Mouse (Mus musculus): ENCODE data around the gene Npb. TPM values are rescaled to one million over a fixed set of nuclear protein-coding genes. Genes with fewer than 3 reads are reported as not detected.

Npb gene
- polyA plus RNA-seq, 1 experiment, result not detected

DNA sequence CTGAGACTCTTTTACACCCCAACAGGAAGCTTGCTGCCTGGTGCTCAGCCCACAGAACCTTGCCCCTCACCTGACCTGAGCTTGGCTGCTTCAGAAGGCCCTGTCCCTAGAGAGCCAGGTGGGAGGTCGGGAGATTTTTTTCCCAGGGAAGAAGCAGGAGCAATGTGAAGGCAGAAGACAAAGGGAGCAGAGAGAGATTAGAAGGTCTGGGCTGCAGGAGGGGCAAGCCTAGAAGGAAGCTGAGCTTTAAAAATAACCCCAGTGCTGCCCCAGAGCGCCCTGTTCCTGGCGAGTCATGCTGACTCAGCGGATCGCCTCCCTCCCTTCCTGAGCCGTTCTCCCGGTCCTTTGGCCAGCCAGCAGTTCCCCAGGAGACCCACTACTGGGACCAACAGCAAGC lies 21.6 kb downstream of the Npb start:
- TF ChIP-seq POLR2A (IDR thresholded peaks at IDR 0.05; ENCODE audit: low read depth, low read length) (no peak), CTCF (IDR thresholded peaks at IDR 0.05; ENCODE audit: borderline replicate concordance, insufficient read depth, low read length) (no peak)
- H3K4me3 ChIP-seq (ENCODE audit: insufficient read depth, low read length), result no peak overlapping the region; the same call in 1 of the 2 replicates
- H3K27ac ChIP-seq (ENCODE audit: insufficient read depth, low read length), result peak overlapping the region; percentile 90
- peaks cover 8% of the 10 kb centered on the region; the same call in 1 of the 2 replicates for H3K4me1 ChIP-seq (ENCODE audit: control insufficient read depth, insufficient read depth, low read length)

DNA sequence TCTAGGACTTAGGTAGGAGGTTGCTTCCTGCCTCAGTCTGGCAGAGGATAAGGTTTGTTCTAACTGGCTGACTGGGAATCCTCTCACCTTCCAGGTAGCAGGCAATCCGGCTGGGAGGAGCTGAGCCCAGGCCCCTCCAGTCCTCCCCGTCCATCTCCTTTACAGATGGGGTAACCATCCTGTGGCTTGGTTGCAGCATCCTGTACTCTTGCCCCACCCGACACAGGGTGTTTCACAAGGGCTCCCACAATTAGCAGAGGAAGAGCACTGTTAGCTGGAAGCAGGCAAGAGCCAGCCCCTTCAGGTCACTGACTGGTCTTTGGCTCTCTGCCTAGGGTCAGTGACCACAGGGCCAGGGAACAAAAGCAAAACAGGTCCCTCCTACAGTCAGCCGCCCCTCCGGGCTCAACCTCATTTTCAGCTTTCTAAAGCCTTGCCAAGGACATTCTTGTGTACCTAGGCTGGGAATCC lies 22.2 kb downstream of the Npb start:
- peak overlapping the region; percentile 90 for H3K27ac ChIP-seq (ENCODE audit: insufficient read depth, low read length)
- no peak for TF ChIP-seq POLR2A (IDR thresholded peaks at IDR 0.05; ENCODE audit: low read depth, low read length)
- TF ChIP-seq CTCF (IDR thresholded peaks at IDR 0.05; ENCODE audit: borderline replicate concordance, insufficient read depth, low read length), result no peak
- no peak overlapping the region; the same call in 1 of the 2 replicates for H3K4me3 ChIP-seq (ENCODE audit: insufficient read depth, low read length)
- peaks cover 8% of the 10 kb centered on the region; the same call in 1 of the 2 replicates for H3K4me1 ChIP-seq (ENCODE audit: control insufficient read depth, insufficient read depth, low read length)

DNA sequence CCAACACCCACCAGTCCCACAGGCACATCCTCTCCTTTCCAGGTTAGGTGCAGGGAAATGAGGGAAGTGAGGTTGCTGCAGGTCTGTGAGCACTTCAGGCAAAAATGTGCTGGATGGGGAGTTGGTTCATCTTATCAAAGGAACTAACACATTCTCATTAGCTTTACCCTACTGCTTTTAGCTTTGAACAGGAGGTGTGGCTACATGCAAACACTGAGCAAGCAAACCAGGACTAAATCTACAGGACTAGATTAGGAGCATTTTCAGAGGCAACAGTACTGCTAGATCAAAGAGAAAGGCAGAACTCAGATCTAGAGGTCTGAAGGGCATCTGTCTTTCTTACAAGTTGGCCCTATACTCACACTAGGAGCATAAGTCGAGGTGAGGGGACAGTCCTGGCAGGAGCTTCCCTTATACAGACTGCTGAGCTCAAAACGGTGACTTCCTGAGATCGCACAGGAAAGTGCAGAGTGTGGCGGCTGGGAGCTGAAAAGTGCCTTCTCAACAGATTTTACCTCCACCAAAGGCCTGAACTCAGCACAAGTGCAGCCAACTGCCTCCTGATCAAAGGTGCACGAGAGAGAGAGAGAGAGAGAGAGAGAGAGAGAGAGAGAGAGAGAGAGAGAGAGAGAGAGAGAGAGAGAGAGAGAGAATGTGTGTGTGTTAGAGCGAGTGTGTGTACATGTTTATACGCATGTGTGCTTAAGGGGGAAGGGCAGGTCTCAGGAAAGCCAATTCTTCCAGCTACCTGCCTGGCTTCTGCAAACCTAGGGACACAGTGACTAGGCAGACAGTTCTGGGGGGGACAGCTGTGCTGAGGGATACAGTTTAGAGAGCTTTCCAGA lies 22.8 kb downstream of the Npb start:
- Histone ChIP-seq H3K4me3 (ENCODE audit: insufficient read depth, low read length) (peak overlapping the region; percentile 75), H3K27ac (ENCODE audit: insufficient read depth, low read length) (peak overlapping the region; percentile 90), H3K4me1 (ENCODE audit: control insufficient read depth, insufficient read depth, low read length) (peaks cover 8% of the 10 kb centered on the region; the same call in 1 of the 2 replicates)
- TF ChIP-seq CTCF (IDR thresholded peaks at IDR 0.05; ENCODE audit: borderline replicate concordance, insufficient read depth, low read length), result no peak
- TF ChIP-seq POLR2A (IDR thresholded peaks at IDR 0.05; ENCODE audit: low read depth, low read length), result no peak

DNA sequence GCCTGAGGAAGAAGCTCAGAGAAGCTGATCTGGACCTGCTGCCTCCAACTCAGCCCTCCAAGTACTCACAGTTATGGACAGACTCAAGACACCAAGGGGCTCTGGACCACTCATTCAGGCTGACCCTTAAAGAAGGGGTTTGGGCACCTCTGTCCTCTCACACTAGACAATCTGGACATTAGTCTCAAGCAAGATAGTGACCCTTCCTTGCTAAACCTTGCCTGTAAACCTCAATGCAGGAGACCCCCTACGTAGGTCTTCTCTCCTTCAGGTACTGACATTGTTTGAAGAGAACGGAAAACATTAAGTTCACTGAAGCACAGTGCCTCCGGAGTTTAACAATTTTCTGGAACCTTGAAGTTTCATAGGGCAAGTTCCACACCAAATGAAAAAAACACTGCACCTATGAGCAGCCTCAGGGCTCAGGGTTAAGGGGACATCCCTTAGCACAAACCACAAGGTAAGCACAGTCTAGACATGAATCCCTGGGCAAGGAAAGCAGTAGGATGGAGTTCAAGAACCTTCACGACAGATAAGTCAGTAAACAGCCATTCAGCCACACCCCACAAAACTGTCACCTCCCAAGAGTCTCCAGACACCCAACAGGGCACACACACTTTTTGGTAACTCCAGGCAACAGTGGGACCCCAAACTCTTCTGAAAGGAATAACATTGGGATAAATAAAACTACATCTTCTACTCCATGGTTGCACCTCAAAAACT lies 23.6 kb downstream of the Npb start:
- TF ChIP-seq POLR2A (IDR thresholded peaks at IDR 0.05; ENCODE audit: low read depth, low read length), result no peak; the same call in 1 of the 2 replicates
- TF ChIP-seq CTCF (IDR thresholded peaks at IDR 0.05; ENCODE audit: borderline replicate concordance, insufficient read depth, low read length), result no peak
- Histone ChIP-seq H3K4me1 (ENCODE audit: control insufficient read depth, insufficient read depth, low read length) (peaks cover 8% of the 10 kb centered on the region; the same call in 1 of the 2 replicates), H3K4me3 (ENCODE audit: insufficient read depth, low read length) (peak overlapping the region; percentile 75), H3K27ac (ENCODE audit: insufficient read depth, low read length) (peak overlapping the region; percentile 90)

DNA sequence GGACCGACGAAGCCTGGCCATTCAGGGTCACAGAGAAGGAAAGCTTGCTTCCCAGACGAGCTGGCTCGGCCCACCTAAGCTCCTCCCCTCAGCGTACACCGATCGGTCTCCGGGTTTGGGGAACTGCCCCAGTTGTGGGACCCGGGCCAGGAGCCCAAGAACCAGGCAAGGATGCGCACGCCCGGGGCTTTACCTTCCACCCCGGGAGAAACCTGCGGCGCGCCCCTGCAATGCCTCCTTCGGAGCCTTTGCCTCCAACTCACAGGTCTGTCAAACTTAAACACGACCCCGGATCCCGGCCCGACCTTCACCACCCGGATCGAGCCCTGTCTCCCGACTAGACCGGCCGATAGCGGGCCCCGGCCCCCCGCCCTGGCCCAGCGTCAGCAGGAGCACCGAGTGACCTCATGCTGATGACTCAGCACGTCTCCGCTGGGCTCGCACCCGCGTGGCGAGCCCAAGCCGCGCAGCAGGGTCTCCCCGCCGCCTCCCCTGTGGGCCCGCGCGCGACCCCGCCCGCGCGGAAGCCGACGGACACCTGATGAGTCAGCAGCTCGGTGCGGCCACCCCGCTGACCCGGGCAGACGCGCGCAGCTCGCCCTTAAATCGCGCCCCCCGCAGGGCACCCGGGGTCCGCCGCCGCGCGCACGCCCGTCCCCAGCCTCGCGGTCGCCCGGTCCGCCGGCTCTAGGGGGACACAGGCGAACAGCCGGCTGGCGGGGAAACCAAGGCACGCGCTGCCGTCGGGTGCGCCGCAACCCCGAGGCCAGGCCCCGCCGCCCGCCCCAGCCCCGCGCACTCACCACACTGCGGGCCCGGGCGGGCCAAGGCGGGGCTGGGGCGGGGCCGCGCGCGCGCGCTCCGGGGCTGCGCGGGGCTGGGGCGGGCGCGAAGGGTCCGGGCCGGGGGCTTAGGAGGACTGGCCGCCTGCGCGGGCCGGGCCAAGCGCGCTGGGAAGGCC lies 24.6 kb downstream of the Npb start:
- TF ChIP-seq POLR2A (IDR thresholded peaks at IDR 0.05; ENCODE audit: low read depth, low read length) (peak; percentile 58; the same call in 1 of the 2 replicates), CTCF (IDR thresholded peaks at IDR 0.05; ENCODE audit: borderline replicate concordance, insufficient read depth, low read length) (no peak)
- peak overlapping the region; percentile 90 for H3K27ac ChIP-seq (ENCODE audit: insufficient read depth, low read length)
- H3K4me3 ChIP-seq (ENCODE audit: insufficient read depth, low read length), result peak overlapping the region; percentile 75
- H3K4me1 ChIP-seq (ENCODE audit: control insufficient read depth, insufficient read depth, low read length), result peaks cover 8% of the 10 kb centered on the region; the same call in 1 of the 2 replicates

DNA sequence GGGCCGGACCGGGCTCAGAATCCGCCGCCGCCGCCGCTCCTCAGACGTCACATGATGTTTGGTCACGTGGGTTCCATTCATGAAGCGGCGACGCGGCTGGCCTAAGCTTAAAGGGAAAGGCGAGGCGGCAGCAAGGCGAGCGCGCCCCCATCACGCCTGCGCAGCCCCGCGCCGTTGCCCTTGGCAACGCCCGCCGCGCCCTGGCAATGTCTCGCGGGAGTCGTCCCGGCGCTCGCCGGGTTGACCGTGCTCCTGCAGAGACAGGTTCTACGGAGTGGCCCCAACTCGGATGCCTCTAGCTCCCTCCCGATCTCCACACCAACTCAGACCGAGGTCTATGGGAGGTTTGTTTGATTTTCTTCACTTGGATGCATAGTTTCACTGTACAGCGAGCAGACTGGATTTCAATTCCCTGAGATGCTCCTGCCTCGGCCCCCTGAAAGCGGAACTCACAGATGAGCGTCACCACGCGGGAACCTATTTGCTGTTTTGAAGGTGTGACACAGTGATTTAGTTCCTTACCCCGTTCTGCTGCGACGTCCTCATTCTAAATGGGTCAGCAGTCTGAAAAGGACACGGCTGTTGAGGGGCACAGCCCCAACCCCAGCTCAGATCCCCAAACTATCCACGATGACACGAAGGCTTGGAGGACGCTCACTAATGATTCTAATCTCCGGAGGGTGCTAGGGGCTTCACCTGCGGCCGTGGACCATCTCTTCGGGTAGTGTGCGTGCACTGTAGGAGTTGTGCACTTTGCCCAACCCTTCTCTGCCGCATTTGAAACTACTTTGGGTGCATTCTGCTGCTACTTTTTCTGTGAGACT lies 25.5 kb downstream of the Npb start, which contains the start of gene Mafg:
Gene Mafg, minus strand, starts transcription at position 81 of the 824 bp plus-strand sequence.
- TF ChIP-seq CTCF (IDR thresholded peaks at IDR 0.05; ENCODE audit: borderline replicate concordance, insufficient read depth, low read length) (no peak), POLR2A (IDR thresholded peaks at IDR 0.05; ENCODE audit: low read depth, low read length) (peak; percentile 74)
- Histone ChIP-seq H3K4me3 (ENCODE audit: insufficient read depth, low read length) (peak within 1 kb of the TSS; percentile 75), H3K27ac (ENCODE audit: insufficient read depth, low read length) (peak within 1 kb of the TSS; percentile 90), H3K4me1 (ENCODE audit: control insufficient read depth, insufficient read depth, low read length) (peaks cover 8% of the 10 kb centered on the region; the same call in 1 of the 2 replicates)

DNA sequence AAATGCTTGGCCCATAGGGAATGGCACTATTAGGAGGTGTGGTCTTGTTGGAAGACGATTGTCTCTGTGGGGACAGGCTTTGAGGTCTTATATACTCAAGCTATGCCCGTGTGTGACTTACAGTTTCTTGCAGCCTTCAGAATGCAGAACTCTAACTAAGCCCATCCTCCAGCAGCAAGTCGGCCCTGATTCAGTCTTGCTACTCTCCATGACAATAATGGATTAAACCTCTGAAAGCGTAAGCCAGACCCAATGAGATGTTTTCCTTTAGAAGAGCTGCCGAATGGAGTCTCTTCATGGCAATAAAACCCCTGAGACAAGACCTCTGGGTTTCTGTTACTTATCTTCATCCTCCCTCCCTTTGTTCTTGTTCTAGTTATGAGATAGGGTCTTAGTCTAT lies 26.5 kb downstream of the Npb start:
- TF ChIP-seq POLR2A (IDR thresholded peaks at IDR 0.05; ENCODE audit: low read depth, low read length) (no peak), CTCF (IDR thresholded peaks at IDR 0.05; ENCODE audit: borderline replicate concordance, insufficient read depth, low read length) (no peak)
- no peak overlapping the region for H3K4me3 ChIP-seq (ENCODE audit: insufficient read depth, low read length)
- H3K27ac ChIP-seq (ENCODE audit: insufficient read depth, low read length), result no peak overlapping the region
- peaks cover 3% of the 10 kb centered on the region; the same call in 1 of the 2 replicates for H3K4me1 ChIP-seq (ENCODE audit: control insufficient read depth, insufficient read depth, low read length)

DNA sequence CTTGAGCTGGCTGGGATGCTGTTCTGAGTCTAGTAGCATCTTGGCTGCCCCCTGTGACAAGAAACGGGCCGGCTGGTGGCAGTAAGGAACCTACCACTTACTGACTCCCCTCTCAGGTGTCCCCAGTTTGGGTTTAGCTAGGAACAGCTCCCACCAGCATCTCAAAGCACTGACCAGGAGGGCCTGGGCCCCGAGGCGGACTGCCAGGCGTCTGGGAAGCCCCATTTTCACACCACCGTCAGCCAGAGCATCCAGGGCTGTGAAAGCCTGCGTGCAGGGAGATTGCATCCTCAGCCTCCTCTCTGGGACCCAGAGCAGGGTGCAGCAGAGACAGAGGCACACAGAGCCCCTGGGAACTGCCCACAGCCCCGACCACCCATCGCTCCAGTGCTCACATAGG lies 33.0 kb downstream of the Npb start:
- peaks cover 3% of the 10 kb centered on the region for H3K4me1 ChIP-seq (ENCODE audit: control insufficient read depth, insufficient read depth, low read length)
- no peak overlapping the region for H3K27ac ChIP-seq (ENCODE audit: insufficient read depth, low read length)
- TF ChIP-seq POLR2A (IDR thresholded peaks at IDR 0.05; ENCODE audit: low read depth, low read length), result no peak
- TF ChIP-seq CTCF (IDR thresholded peaks at IDR 0.05; ENCODE audit: borderline replicate concordance, insufficient read depth, low read length), result no peak
- no peak overlapping the region for H3K4me3 ChIP-seq (ENCODE audit: insufficient read depth, low read length)

Measured in embryonic fibroblast, embryonic 13.5 days (primary cell).